Mouse (Mus musculus): ENCODE results near the gene Ptar1.

Gene Ptar1

GRCm38 (mm10) chr19:23758554-23759321 lies 71.5 kb downstream of the Ptar1 start, which contains the start of gene Apba1:
TSS of gene Apba1 (plus strand) at chr19:23758887.
- DNase-seq = peak; percentile 93 to 95

GRCm38 (mm10) chr19:23759322-23759945 lies 72.2 kb downstream of the Ptar1 start:
- peak; percentile 74 to 80 for DNase-seq

GRCm38 (mm10) chr19:23763371-23763770 lies 76.1 kb downstream of the Ptar1 start:
- DNase-seq = peak in 1 of 2 experiments; percentile 29

GRCm38 (mm10) chr19:23764051-23764450 lies 76.8 kb downstream of the Ptar1 start:
- DNase-seq = peak; percentile 87 to 93

- no peak for DNase-seq
These were observed 81.6 kb downstream of the Ptar1 start for GRCm38 (mm10) chr19:23768864-23769263.

- peak; percentile 76 to 83 for DNase-seq
These were observed 83.5 kb downstream of the Ptar1 start for GRCm38 (mm10) chr19:23770494-23771423.

- peak; percentile 43 to 53 for DNase-seq
These were observed 84.7 kb downstream of the Ptar1 start for GRCm38 (mm10) chr19:23771971-23772370.

GRCm38 (mm10) chr19:23775356-23775755 lies 88.1 kb downstream of the Ptar1 start:
- no peak for DNase-seq

- DNase-seq = no peak
These were observed 91.9 kb downstream of the Ptar1 start for GRCm38 (mm10) chr19:23779130-23779529.

- DNase-seq = no peak
These were observed 92.9 kb downstream of the Ptar1 start for GRCm38 (mm10) chr19:23780105-23780504.

Measured in cerebellum, postnatal 10 days (tissue).